Mouse (Mus musculus): ENCODE measurements around the gene Vmn2r29.
"Not testable (repeated sequence)": the region's sequence is repeated elsewhere in the genome, so short reads cannot be mapped to it uniquely, and the experiment has no call there.

Vmn2r29 gene

DNA sequence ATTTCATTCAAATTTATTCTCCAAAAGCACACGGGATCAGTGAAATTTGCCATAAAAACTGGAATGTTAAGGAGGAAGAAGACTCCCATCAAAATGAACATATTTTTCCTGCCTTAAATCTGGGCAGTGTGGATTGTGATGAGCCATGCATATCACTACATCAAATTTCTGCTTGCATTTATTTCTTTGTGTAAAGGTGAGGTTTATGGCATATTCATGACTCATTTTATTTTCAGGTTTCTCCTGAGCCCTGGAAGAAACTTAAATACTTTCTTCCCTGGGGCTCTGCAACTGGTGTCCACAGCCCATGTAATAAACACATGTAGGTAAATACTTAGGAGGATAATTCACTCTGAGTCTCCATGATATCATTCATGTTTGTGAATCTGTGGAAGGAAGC lies at the start of gene Vmn2r29:
Vmn2r29 (minus strand) TSS at position 101 of the 400 bp plus-strand sequence.
- DNase-seq (ENCODE audit: low spot score), result not testable (repeated sequence)

GRCm38 (mm10) chr7:7295595-7295994 lies 48.5 kb upstream of the Vmn2r29 start:
- DNase-seq (ENCODE audit: low spot score), result peak; percentile 45

- DNase-seq (ENCODE audit: low spot score), result no peak
Observed at GRCm38 (mm10) chr7:7281383-7281782, 34.3 kb upstream of the Vmn2r29 start.

DNA sequence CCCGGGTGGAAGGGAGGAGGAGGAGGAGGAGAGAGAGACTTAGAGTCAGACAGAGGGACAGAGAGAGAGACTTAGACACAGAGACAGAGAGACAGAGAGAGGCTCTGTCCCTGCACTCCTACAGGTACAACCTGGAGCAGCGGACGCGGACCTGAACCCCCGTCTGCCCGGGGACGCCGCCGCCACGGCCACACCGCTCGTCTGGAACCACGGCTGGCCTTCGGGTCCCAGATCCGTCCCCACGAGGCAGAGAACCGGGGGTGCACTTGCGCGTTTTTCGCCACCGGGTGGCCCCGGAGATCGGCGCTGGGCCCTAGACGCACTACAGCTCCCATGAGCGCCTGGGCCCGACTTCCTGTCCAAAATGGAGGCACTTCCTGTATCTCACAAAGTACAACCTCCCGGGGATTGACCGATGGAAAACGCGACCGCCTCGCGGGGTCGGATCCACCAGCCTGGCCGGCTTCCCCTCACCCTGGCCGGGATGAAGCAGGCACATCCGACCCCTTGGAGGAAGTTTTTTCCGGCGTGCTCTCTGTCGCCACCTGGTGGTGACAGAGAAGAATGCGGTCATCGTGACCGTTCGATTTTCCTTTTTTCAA lies 30.9 kb upstream of the Vmn2r29 start, which contains the start of gene Gm45844:
Gm45844 (minus strand) TSS at position 324 of the 602 bp plus-strand sequence.
- DNase-seq (ENCODE audit: low spot score), result peak; percentile 48

- not testable (repeated sequence) for DNase-seq (ENCODE audit: low spot score)
Observed at GRCm38 (mm10) chr7:7277556-7277955, 30.4 kb upstream of the Vmn2r29 start.

DNA sequence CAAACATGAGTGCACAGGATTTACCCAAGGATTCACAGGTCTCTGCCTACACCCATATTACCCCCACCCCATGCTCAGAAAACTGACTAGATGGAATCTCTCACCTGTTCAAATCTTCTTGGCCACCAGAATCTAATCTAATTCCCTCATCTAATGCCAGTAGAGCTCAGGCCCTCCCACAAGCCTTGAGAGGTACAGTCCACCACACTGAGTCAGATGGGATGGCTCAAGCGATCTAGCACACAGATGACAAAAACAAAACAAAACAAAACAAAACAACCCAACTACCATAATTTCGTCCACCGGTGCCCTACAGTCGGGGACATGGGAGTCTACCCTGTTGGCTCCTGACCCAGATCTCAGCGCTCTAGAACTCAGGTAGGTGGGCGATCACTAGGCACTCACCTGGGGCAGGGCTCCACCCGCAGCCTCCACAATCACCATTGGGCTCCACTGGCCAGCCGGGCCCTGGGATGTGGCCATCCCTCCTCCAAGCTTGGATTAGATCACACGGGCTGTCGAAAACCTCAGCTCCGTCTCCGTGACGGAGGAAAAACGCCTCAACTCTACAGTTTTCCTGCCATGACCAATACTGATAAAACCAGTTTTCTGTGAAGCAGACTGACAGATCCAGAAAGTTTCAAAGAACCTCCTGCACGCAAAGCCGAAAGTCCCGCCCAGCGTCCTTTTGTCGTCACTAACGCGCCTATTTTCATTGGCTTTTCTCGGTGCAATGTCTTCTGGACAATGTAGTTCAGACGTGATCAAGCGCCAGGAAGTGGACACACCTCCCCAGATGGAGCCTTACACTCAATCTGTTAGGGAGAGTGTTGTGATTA lies 37.6 kb downstream of the Vmn2r29 start, which contains the start of gene Zfp772:
Zfp772 (minus strand) TSS at position 686 of the 839 bp plus-strand sequence.
- DNase-seq (ENCODE audit: low spot score), result not testable (repeated sequence)

- peak; percentile 62 for DNase-seq (ENCODE audit: low spot score)
Observed at GRCm38 (mm10) chr7:7188191-7188942, 58.8 kb downstream of the Vmn2r29 start.

GRCm38 (mm10) chr7:7187417-7188190 lies 59.5 kb downstream of the Vmn2r29 start:
- DNase-seq (ENCODE audit: low spot score), result no peak

- DNase-seq (ENCODE audit: low spot score), result no peak
Observed at GRCm38 (mm10) chr7:7185897-7186296, 61.2 kb downstream of the Vmn2r29 start.
